Mouse (Mus musculus) C2C12 (cell line): ENCODE measurements around the gene Rab11b. TPM values are rescaled to one million over a fixed set of nuclear protein-coding genes. Genes with fewer than 3 reads are reported as not detected.

Source experiments
- H3K27me3 ChIP-seq: one replicate; pipeline ENCODE4 v1.6.1; 2011; ENCODE audit not compliant: control insufficient read depth, insufficient read depth, insufficient read length
- H3K36me3 ChIP-seq: one replicate; pipeline ENCODE4 v1.6.1; 2011; ENCODE audit not compliant: control insufficient read depth, insufficient read depth
- H3K4me3 ChIP-seq: one replicate; pipeline ENCODE4 v1.5.1; 2011; ENCODE audit warnings: mild to moderate bottlenecking, control low read depth; ENCODE audit not compliant: poor library complexity, insufficient read depth, severe bottlenecking
- H3K79me2 ChIP-seq: one replicate; pipeline ENCODE4 v1.6.1; 2011; ENCODE audit not compliant: control insufficient read depth, insufficient read depth
- H3K79me3 ChIP-seq: one replicate; pipeline ENCODE4 v1.6.1; 2011; ENCODE audit warnings: low read depth, control low read depth
- H3ac ChIP-seq: one replicate; pipeline ENCODE3; 2011; ENCODE audit warnings: low read depth; ENCODE audit not compliant: control insufficient read depth, insufficient read length
- CEBPB ChIP-seq: IDR thresholded peaks from one replicate; pipeline ENCODE4 v1.6.1; 2011; ENCODE audit warnings: low read depth, mild to moderate bottlenecking, control low read depth, moderate library complexity
- CTCF ChIP-seq: IDR thresholded peaks from one replicate; pipeline ENCODE4 v1.5.1; 2011; ENCODE audit not compliant: control insufficient read depth, insufficient read depth, insufficient read length
- FOSL1 ChIP-seq: IDR thresholded peaks from one replicate; pipeline ENCODE4 v1.8.0; 2011; ENCODE audit warnings: mild to moderate bottlenecking, low read length; ENCODE audit not compliant: poor library complexity, insufficient read depth, severe bottlenecking
- MAX ChIP-seq: IDR thresholded peaks from one replicate; pipeline ENCODE4 v1.6.1; 2011; ENCODE audit warnings: mild to moderate bottlenecking, control low read depth
- MYOD1 ChIP-seq: IDR thresholded peaks from one replicate; pipeline ENCODE4 v1.6.1; 2011; ENCODE audit warnings: low read depth; ENCODE audit not compliant: control insufficient read depth, insufficient read length
- MYOG ChIP-seq: IDR thresholded peaks from one replicate; pipeline ENCODE4 v1.6.1; 2011; ENCODE audit not compliant: control insufficient read depth, insufficient read length; ENCODE audit errors: extremely low read depth
- USF1 ChIP-seq: IDR thresholded peaks from one replicate; pipeline ENCODE4 v1.6.1; 2011; ENCODE audit warnings: low read depth, mild to moderate bottlenecking, control low read depth, moderate library complexity
- polyA plus RNA-seq: library from polyadenylated mRNA; unstranded; fragments of >200 nt; fragmentation: generic; extraction: Trizol; gene quantifications from one replicate; pipeline ENCODE4 v1.2.1, GENCODE M21; 2012; ENCODE audit warnings: missing spikeins

Rab11b gene
- polyA plus RNA-seq, 1 experiment, result 97.3 TPM

DNA sequence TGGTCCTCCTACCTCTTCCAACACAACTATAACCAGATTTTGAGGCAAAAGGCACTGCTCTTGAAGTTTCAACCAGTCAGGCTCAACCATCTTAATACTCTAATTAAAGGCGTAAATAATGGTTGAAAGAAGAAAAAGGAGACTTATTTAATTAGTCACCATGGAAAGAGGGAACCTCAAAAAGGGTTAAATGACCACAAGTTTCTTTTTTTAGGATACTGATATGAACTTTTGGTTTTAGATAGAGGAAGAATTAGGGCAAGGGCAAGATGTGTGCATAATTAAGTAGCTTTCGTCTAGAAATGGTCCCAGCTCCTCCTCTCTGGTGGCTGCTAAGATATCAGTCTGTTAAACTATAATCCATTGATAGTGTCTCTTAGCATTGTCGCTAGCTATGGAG lies 6.1 kb upstream of the Rab11b start:
- Histone ChIP-seq H3ac (no peak overlapping the region), H3K36me3 (no peaks in the 10 kb centered on the region), H3K79me2 (no peaks in the 10 kb centered on the region), H3K27me3 (no peaks in the 10 kb centered on the region), H3K4me3 (no peak overlapping the region), H3K79me3 (no peaks in the 10 kb centered on the region)
- TF ChIP-seq FOSL1 (no peak), MYOD1 (no peak), CTCF (no peak), MYOG (no peak), CEBPB (no peak)

DNA sequence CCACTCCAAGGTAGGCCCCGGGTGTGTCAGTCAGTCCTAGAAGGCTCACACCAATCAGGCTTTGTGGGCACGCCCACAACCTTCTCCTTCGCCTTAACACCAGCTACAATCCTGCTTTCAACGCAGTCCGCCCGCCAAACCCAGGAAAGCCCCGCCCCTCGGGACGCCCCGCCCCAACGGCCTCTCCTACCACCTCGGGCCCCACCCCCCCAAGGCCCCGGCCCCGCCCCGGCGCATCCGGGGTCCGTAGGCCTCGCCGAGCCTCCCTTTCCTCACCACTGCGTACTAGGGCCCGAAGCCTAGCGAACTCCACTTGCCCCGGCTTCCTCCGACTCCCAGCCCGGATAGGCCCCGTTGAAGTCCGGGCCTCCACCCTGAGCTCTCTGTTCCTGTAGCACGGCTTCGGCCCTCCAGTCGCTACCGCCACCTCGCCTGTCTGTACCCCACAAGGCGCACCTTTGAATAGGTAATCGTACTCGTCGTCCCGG lies 519 bp downstream of the Rab11b start:
- Histone ChIP-seq H3K79me3 (peaks cover 42% of the 10 kb centered on the region), H3K27me3 (no peaks in the 10 kb centered on the region), H3ac (peak overlapping the region; percentile 78), H3K36me3 (peaks cover 5% of the 10 kb centered on the region), H3K4me3 (peak overlapping the region; percentile 91), H3K79me2 (peaks cover 49% of the 10 kb centered on the region)
- TF ChIP-seq CTCF, result no peak
- no peak for TF ChIP-seq MYOD1
- TF ChIP-seq MYOG, result no peak
- no peak for TF ChIP-seq CEBPB
- TF ChIP-seq FOSL1, result no peak
- TF ChIP-seq MAX, result no peak

DNA sequence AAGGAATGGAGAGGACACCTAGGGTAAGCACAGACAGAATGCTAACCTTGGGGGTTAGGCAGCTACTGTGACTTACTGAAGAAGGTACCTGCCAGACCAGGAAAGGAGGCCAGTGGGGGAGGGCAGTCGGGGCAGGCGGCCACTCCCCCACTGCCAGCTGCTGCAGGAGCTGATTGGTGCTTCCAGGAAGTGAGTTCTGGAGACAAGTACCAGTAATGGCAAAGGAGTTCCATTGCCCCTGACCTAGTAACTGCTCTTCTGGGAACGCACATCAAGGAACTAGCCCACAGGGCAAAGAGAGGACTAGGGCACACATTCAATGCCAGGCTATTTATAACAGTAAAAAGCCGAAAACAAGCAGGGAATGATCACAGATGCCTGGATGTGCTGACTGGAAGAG lies 3.1 kb downstream of the Rab11b start:
- no peak for TF ChIP-seq MYOG
- TF ChIP-seq MAX, result no peak
- no peak for TF ChIP-seq FOSL1
- TF ChIP-seq CEBPB, result no peak
- no peak for TF ChIP-seq MYOD1
- TF ChIP-seq USF1, result no peak
- no peak for TF ChIP-seq CTCF
- H3K36me3 ChIP-seq, result peaks cover 5% of the 10 kb centered on the region
- H3K4me3 ChIP-seq, result no peak overlapping the region
- H3ac ChIP-seq, result no peak overlapping the region
- H3K27me3 ChIP-seq, result no peaks in the 10 kb centered on the region
- H3K79me2 ChIP-seq, result peaks cover 75% of the 10 kb centered on the region
- H3K79me3 ChIP-seq, result peaks cover 66% of the 10 kb centered on the region

DNA sequence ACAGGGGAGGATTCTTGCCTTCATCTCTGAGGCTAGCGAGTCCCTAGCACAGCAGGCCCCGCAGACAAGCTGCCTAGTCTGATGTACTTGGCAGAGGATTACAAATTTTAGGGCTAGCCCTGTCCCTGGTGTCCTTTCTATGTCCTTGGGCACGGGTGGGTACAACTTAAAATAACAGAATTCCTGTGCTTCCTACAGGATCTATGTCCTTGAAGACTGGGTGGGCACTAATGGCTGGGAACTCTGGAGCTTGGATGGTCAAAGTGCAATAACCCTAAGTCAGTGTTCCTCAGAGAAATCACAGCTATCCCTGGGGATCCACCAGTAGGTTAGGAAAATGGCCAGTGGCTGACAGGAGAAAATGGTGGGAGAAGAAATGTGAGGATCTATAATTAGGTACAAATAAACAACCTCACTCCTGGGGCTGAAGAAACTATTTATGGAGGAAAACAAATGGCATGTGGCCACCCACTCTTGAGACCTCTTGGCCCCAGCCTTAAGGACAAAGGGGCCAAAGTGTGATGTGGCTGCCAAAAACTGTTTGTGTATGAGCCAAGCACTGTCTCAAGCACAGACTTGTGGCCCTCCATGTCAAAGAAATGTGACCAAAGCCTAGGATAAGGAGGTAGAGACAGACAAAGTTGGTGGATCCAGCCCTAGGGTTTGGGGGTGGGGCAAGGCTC lies 4.1 kb downstream of the Rab11b start:
- H3ac ChIP-seq, result no peak overlapping the region
- H3K79me3 ChIP-seq, result peaks cover 71% of the 10 kb centered on the region
- TF ChIP-seq CEBPB, result no peak
- no peak for TF ChIP-seq MAX
- TF ChIP-seq CTCF, result no peak
- TF ChIP-seq MYOG, result no peak
- TF ChIP-seq FOSL1, result no peak
- no peak for TF ChIP-seq USF1
- TF ChIP-seq MYOD1, result no peak
- H3K27me3 ChIP-seq, result no peaks in the 10 kb centered on the region
- no peak overlapping the region for H3K4me3 ChIP-seq
- H3K36me3 ChIP-seq, result peaks cover 5% of the 10 kb centered on the region
- H3K79me2 ChIP-seq, result peaks cover 84% of the 10 kb centered on the region

DNA sequence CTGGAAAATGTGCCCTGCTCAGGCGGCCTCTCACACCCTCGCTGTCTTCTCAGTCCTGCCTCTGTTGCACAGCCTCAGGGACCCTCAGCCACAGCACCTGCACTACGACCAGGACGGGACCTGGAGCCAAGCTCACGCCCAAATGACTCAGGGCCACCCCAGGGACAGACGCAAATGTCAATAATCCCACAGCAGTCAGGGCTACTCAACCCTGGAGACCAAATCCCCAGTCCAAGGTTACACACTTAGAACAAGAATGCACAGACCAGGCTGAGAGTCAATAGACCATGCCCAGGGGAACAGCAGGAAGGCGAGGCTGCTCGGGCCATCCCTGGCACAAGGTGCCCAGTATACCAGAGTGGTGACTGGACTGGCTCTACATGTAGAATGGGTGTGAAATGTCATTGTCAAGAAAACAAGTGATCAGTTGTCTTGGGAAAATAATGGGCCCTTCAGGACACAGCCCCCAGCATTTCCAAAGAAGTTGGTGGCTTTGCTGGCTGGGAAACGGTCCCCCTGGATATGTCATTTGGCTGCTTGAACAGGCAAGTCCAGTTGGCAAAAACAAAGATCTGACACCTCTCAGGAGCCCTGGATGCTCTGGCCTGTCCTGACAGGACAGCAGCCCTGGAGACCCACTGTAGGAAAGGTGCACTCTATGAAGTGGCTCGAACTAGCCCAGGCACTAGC lies 4.8 kb downstream of the Rab11b start:
- TF ChIP-seq USF1, result no peak
- no peak for TF ChIP-seq FOSL1
- TF ChIP-seq MYOG, result no peak
- no peak for TF ChIP-seq MYOD1
- TF ChIP-seq CEBPB, result no peak
- no peak for TF ChIP-seq MAX
- no peak for TF ChIP-seq CTCF
- Histone ChIP-seq H3K36me3 (peaks cover 5% of the 10 kb centered on the region), H3K27me3 (no peaks in the 10 kb centered on the region)

DNA sequence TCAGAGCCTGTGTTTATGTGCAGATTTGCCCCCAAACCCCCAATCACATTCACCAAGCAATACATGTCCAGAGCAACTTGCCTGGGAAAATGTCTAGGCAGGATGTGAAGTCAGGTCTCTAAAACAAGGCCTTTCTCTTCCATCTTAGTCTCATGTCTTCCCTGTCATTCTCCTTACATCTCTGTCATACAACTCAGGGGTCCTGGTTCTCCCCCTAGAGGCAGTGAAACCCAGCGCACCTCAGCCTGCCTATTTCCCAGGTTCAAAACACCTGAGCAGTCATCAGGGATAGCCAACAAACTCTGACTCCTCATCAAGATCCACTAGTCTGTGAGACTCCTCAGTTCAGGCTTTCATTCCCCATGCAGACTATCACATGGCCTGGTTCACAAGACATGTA lies 5.7 kb downstream of the Rab11b start:
- Histone ChIP-seq H3K36me3 (peaks cover 5% of the 10 kb centered on the region), H3K4me3 (no peak overlapping the region), H3ac (no peak overlapping the region), H3K27me3 (no peaks in the 10 kb centered on the region), H3K79me2 (peaks cover 100% of the 10 kb centered on the region), H3K79me3 (peaks cover 79% of the 10 kb centered on the region)
- TF ChIP-seq CTCF (no peak), MYOD1 (no peak), MAX (no peak), MYOG (no peak)

More for the DNA sequence above, 4.8 kb downstream of the Rab11b start:
- H3K79me2 ChIP-seq, result peaks cover 91% of the 10 kb centered on the region
- no peak overlapping the region for H3ac ChIP-seq
- peaks cover 73% of the 10 kb centered on the region for H3K79me3 ChIP-seq
- no peak overlapping the region for H3K4me3 ChIP-seq
